8 mouse cellular contexts compared by ENCODE assay signal in the genomic region with DNA sequence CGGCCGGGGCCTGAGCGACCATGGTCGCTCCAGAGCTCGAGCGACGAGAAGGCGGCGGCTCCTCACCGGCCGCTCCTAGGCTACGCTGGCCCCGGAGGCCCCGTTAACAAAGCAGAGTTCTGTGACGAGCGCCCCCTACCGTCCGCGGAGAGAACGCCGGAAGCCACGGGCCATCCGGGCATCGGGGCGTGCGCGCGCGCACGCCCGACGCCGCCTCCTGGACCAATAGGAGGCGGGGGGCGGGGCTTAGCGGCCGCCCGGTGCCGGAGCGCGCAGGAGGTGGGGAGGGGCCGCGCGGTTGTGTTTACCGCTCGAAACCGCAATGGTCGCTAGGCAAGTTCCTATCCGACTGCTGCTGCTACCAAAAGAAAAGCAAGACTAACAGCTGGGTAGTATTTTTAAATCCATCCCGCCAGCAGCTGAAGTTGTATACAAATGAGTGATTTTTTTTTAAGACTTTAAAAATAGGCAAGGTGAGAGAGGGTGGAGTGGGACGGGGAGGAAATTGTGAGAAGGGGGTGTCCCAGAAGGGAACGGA. TPM values are rescaled to one million over a fixed set of nuclear protein-coding genes. Genes with fewer than 3 reads are reported as not detected.
DNase-seq lines count a peak whose midpoint lies in the region; ATAC-seq and TF ChIP-seq lines count a peak whose summit lies in the region.

TSS of gene Mdm2 (minus strand) at position 155 of the 538 bp plus-strand sequence.

- H3K27me3 ChIP-seq in G1E (ENCODE audit: insufficient read depth, low read length) = no peaks in the 10 kb centered on the region
- H3K27me3 ChIP-seq in cerebellum, adult 2 months (ENCODE audit: control insufficient read depth, insufficient read depth, low read length) = no peaks in the 10 kb centered on the region
- H3K27me3 ChIP-seq in lung, embryonic 16.5 days (ENCODE audit: control insufficient read depth, insufficient read depth, low read depth, low read length) = no peaks in the 10 kb centered on the region

- peak within 1 kb of the TSS; percentile 100 for H3K9ac ChIP-seq in lung, embryonic 16.5 days (ENCODE audit: low read length)

- peak; percentile 82; the same call in 1 of the 2 replicates for TF ChIP-seq POLR2A in cerebellum, adult 2 months (IDR thresholded peaks at IDR 0.05; ENCODE audit: borderline replicate concordance, insufficient read depth, low read length)

- H3K9me3 ChIP-seq in G1E (replicated peaks) = no peaks in the 10 kb centered on the region
- H3K9me3 ChIP-seq in lung, embryonic 16.5 days (ENCODE audit: control insufficient read depth, low read length) = no peaks in the 10 kb centered on the region

- peak; percentile 59 for ATAC-seq in G1E (ENCODE audit: extremely low read depth, insufficient number of reproducible peaks, low FRiP score, poor library complexity, severe bottlenecking)
- ATAC-seq in hematopoietic stem cell, adult 5-6 weeks (replicated peaks in 1 of 2; ENCODE audit: insufficient read depth in 1 of 2, low FRiP score in 2 of 2, low TSS enrichment in 1 of 2, low read depth in 1 of 2, poor library complexity in 2 of 2, severe bottlenecking in 2 of 2) = peak; percentile 82 to 83
- ATAC-seq in lung, embryonic 16.5 days (ENCODE audit: low read depth) = peak; percentile 89

- peak; percentile 94 for DNase-seq in G1E (ENCODE audit: low spot score)
- DNase-seq in cerebellum, adult 2 months = peak; percentile 94 to 98
- peak; percentile 95 for DNase-seq in forelimb bud, embryonic 11.5 days (ENCODE audit: low read depth, low spot score)
- peak; percentile 90 for DNase-seq in layer of hippocampus, adult 9-10 months (ENCODE audit: low spot score)
- peak; percentile 98 for DNase-seq in ovary, postnatal 10 days (ENCODE audit: low spot score)
- peak; percentile 93 to 99 for DNase-seq in thymus, postnatal 10 days (ENCODE audit: low spot score in 2 of 2)

- TF ChIP-seq CTCF in G1E (IDR thresholded peaks at IDR 0.05; ENCODE audit: low read depth, low read length) = peak; percentile 51; the same call in 1 of the 2 replicates
- TF ChIP-seq CTCF in cerebellum, adult 2 months (IDR thresholded peaks at IDR 0.05; ENCODE audit: borderline replicate concordance, insufficient read depth, low read depth, low read length) = peak; percentile 55; the same call in 1 of the 2 replicates

- peak within 1 kb of the TSS; percentile 74 for H3K4me2 ChIP-seq in lung, embryonic 16.5 days (ENCODE audit: low read depth, low read length)

- H3K36me3 ChIP-seq in G1E (replicated peaks) = peaks cover 25% of the 10 kb centered on the region
- peaks cover 15% of the 10 kb centered on the region; the same call in 1 of the 2 replicates for H3K36me3 ChIP-seq in lung, embryonic 16.5 days (ENCODE audit: control insufficient read depth, insufficient read depth, low read length)

- peak within 1 kb of the TSS; percentile 94 for H3K27ac ChIP-seq in cerebellum, adult 2 months (ENCODE audit: insufficient read depth, low read length)
- H3K27ac ChIP-seq in lung, embryonic 16.5 days (ENCODE audit: low read length) = peak within 1 kb of the TSS; percentile 98

- WGBS in cerebellum, adult 2 months = 1% methylated on average over 52 of the region's 52 CpGs
- WGBS in lung, embryonic 16.5 days = under 1% methylated on average over 51 of the region's 52 CpGs

- peaks cover 40% of the 10 kb centered on the region for H3K4me1 ChIP-seq in G1E (ENCODE audit: insufficient read depth, low read depth, low read length)
- peaks cover 6% of the 10 kb centered on the region for H3K4me1 ChIP-seq in cerebellum, adult 2 months (ENCODE audit: control insufficient read depth, insufficient read depth, low read length)
- H3K4me1 ChIP-seq in lung, embryonic 16.5 days (replicated peaks; ENCODE audit: control insufficient read depth, insufficient read depth, low read length) = peaks cover 16% of the 10 kb centered on the region

- peak within 1 kb of the TSS; percentile 88 for H3K4me3 ChIP-seq in G1E (ENCODE audit: low read depth, low read length)
- H3K4me3 ChIP-seq in cerebellum, adult 2 months (replicated peaks; ENCODE audit: insufficient read depth, low read depth, low read length) = peak within 1 kb of the TSS; percentile 85
- peak within 1 kb of the TSS; percentile 99 for H3K4me3 ChIP-seq in lung, embryonic 16.5 days (ENCODE audit: low read length)

RNA-seq across cellular contexts. Expression of gene Mdm2, which starts in this region (rescaled TPM):
- 153 and 177 TPM in 2 replicates for total RNA-seq in G1E (2014; fragmentation: Nextera tagmentation)
- 82.9 and 97.1 TPM in 2 replicates for total RNA-seq in G1E (2017)
- 37.8 and 41.3 TPM in 2 replicates for polyA plus RNA-seq in G1E (2012)
- polyA plus RNA-seq in cerebellum, adult 2 months (2012; rRNA removed) = 60.7 and 67.6 TPM in 2 replicates
- 89.1 and 108 TPM in 2 replicates for total RNA-seq in hematopoietic stem cell, adult 5-6 weeks (2017)
- 51.2 and 51.7 TPM in 2 replicates for polyA plus RNA-seq in lung, embryonic 16.5 days (2015; fragmentation: Nextera tagmentation; extraction: Ambion mirVana)

Comparison
In these comparisons a context has a peak if more than half of its experiments do, and no peak if none do; other contexts are left out.
1. Peak in every context shown above with its lines: DNase-seq, ATAC-seq, H3K4me3 ChIP-seq and H3K27ac ChIP-seq.